Mouse (Mus musculus): Measurements from ENCODE around the gene Sfxn5. TPM values are rescaled to one million over a fixed set of nuclear protein-coding genes. Genes with fewer than 3 reads are reported as not detected.

Sfxn5 gene
- total and polyA plus RNA-seq, 3 experiments, result 1.8 to 3.0 TPM; not detected in 1

DNA sequence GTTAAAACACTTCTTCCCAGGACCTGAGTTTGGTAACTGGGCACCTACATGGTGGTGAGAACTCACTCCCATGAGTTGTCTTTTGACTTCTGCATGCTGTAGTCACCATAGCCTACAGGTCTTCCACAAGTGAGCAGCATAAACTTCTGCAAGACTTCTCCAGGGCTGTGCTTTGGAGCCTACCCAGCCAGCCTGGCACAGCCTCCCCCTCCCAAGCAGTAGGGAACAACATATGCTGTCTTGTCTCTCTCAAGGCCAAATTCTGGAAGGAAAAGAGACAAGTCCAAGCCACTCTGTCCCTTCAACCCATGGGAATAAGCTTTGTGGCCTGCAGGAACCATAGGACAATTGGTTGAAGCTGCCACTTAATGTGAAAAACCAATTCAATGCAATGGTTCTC lies 11.7 kb upstream of the Sfxn5 start:
- Histone ChIP-seq H3K9me3 (replicated peaks; ENCODE audit: insufficient read depth, low read length) (no peaks in the 10 kb centered on the region), H3K79me2 (ENCODE audit: control insufficient read depth, insufficient read depth, low read length, poor library complexity) (no peaks in the 10 kb centered on the region), H3K36me3 (ENCODE audit: control insufficient read depth in 1 of 2, insufficient read depth in 2 of 2, low read length in 2 of 2) (peaks cover 0 to 2% of the 10 kb centered on the region in 2 experiments; a peak in 1 of 4 replicates), H3K27me3 (ENCODE audit: control insufficient read depth in 1 of 2, insufficient read depth in 2 of 2, low read length in 2 of 2) (no peaks in the 10 kb centered on the region), H3K4me3 (ENCODE audit: control insufficient read depth in 1 of 2, insufficient read depth in 1 of 2, low read depth in 2 of 2, low read length in 2 of 2) (no peak overlapping the region), H3K9ac (ENCODE audit: control insufficient read depth, low read depth, low read length, poor library complexity, severe bottlenecking) (no peak overlapping the region), H3K4me1 (ENCODE audit: control insufficient read depth in 1 of 2, insufficient read depth in 2 of 2, low read length in 2 of 2) (peaks cover 2 to 6% of the 10 kb centered on the region in 2 experiments; a peak in 2 of 4 replicates), H3K27ac (ENCODE audit: control insufficient read depth, low read depth, low read length) (no peak overlapping the region)
- no peak for DNase-seq (ENCODE audit: low read depth, low spot score)
- TF ChIP-seq CHD2 (IDR thresholded peaks at IDR 0.05; ENCODE audit: low read length), result no peak
- no peak for TF ChIP-seq TCF12 (IDR thresholded peaks at IDR 0.05; ENCODE audit: low read depth, low read length)
- no peak for TF ChIP-seq USF1 (IDR thresholded peaks at IDR 0.05; ENCODE audit: low read depth, low read length)
- TF ChIP-seq POLR2A (IDR thresholded peaks at IDR 0.05; ENCODE audit: control insufficient read depth in 1 of 2, insufficient read depth in 1 of 2, low read depth in 1 of 2, low read length in 2 of 2, poor library complexity in 1 of 2), result no peak
- TF ChIP-seq ZKSCAN1 (IDR thresholded peaks at IDR 0.05; ENCODE audit: low read depth, low read length), result no peak
- TF ChIP-seq USF2 (IDR thresholded peaks at IDR 0.05; ENCODE audit: borderline replicate concordance in 1 of 2, insufficient read depth in 1 of 2, low read depth in 1 of 2, low read length in 2 of 2), result no peak
- no peak for TF ChIP-seq TBP (IDR thresholded peaks at IDR 0.05; ENCODE audit: low read depth, low read length)
- no peak for TF ChIP-seq TAL1 (IDR thresholded peaks at IDR 0.05; ENCODE audit: low read length)
- no peak for TF ChIP-seq NRF1 (IDR thresholded peaks at IDR 0.05; ENCODE audit: insufficient read depth, low read depth, low read length, poor library complexity, severe bottlenecking)
- TF ChIP-seq ZMIZ1 (IDR thresholded peaks at IDR 0.05; ENCODE audit: low read depth, low read length), result no peak
- TF ChIP-seq HCFC1 (IDR thresholded peaks at IDR 0.05; ENCODE audit: low read depth, low read length), result no peak
- no peak for TF ChIP-seq KAT2A (conservative IDR thresholded peaks at IDR 0.05; ENCODE audit: low read depth, low read length)
- no peak for TF ChIP-seq CTCF (IDR thresholded peaks at IDR 0.05 in 2 of 3, conservative IDR thresholded peaks at IDR 0.05 in 1 of 3; ENCODE audit: control insufficient read depth in 1 of 3, insufficient read depth in 1 of 3, low read depth in 2 of 3, low read length in 3 of 3, poor library complexity in 1 of 3, severe bottlenecking in 1 of 3)
- no peak for TF ChIP-seq JUND (IDR thresholded peaks at IDR 0.05; ENCODE audit: low read depth, low read length)
- TF ChIP-seq MYB (IDR thresholded peaks at IDR 0.05; ENCODE audit: low read depth, low read length), result no peak

DNA sequence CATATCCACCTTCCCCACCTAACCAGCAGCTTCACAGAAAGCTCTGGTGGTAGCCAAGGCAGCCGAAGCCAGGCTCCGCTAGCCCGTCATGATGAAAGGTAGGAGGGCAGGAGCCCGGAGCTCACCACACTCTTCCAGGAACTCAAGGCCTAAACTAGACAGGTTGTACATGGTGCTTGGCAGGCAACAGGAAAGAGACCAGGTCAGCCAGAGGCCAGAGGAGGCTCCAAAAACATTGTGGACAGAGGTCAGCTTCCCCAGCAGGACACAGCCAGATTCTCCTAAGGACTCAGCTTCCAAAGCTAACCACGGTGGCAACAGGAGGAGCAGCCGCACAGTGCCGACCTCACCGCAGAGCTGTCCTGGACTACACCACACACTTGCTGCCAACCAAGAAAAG lies 9.8 kb upstream of the Sfxn5 start:
- Histone ChIP-seq H3K9ac (ENCODE audit: control insufficient read depth, low read depth, low read length, poor library complexity, severe bottlenecking) (no peak overlapping the region), H3K79me2 (ENCODE audit: control insufficient read depth, insufficient read depth, low read length, poor library complexity) (no peaks in the 10 kb centered on the region), H3K4me3 (ENCODE audit: control insufficient read depth in 1 of 2, insufficient read depth in 1 of 2, low read depth in 2 of 2, low read length in 2 of 2) (no peak overlapping the region), H3K36me3 (ENCODE audit: control insufficient read depth in 1 of 2, insufficient read depth in 2 of 2, low read length in 2 of 2) (no peaks in the 10 kb centered on the region), H3K4me1 (ENCODE audit: control insufficient read depth in 1 of 2, insufficient read depth in 2 of 2, low read length in 2 of 2) (no peaks in the 10 kb centered on the region), H3K27ac (ENCODE audit: control insufficient read depth, low read depth, low read length) (no peak overlapping the region), H3K9me3 (replicated peaks; ENCODE audit: insufficient read depth, low read length) (no peaks in the 10 kb centered on the region), H3K27me3 (ENCODE audit: control insufficient read depth in 1 of 2, insufficient read depth in 2 of 2, low read length in 2 of 2) (no peaks in the 10 kb centered on the region)
- DNase-seq (ENCODE audit: low read depth, low spot score), result no peak
- TF ChIP-seq MEF2A (IDR thresholded peaks at IDR 0.05; ENCODE audit: extremely low read depth, insufficient replicate concordance, low read depth, low read length, poor library complexity, severe bottlenecking) (no peak), POLR2A (IDR thresholded peaks at IDR 0.05; ENCODE audit: control insufficient read depth in 1 of 2, insufficient read depth in 1 of 2, low read depth in 1 of 2, low read length in 2 of 2, poor library complexity in 1 of 2) (no peak), TCF12 (IDR thresholded peaks at IDR 0.05; ENCODE audit: low read depth, low read length) (no peak), EP300 (IDR thresholded peaks at IDR 0.05; ENCODE audit: low read depth in 1 of 2, low read length in 2 of 2) (no peak), ELF1 (IDR thresholded peaks at IDR 0.05; ENCODE audit: low read depth, low read length) (no peak), USF2 (IDR thresholded peaks at IDR 0.05; ENCODE audit: borderline replicate concordance in 1 of 2, insufficient read depth in 1 of 2, low read depth in 1 of 2, low read length in 2 of 2) (no peak), TAL1 (IDR thresholded peaks at IDR 0.05; ENCODE audit: low read length) (no peak), SMC3 (IDR thresholded peaks at IDR 0.05; ENCODE audit: low read depth, low read length) (no peak), CHD1 (IDR thresholded peaks at IDR 0.05; ENCODE audit: low read depth, low read length) (no peak), MXI1 (IDR thresholded peaks at IDR 0.05; ENCODE audit: low read depth, low read length) (no peak), MAZ (IDR thresholded peaks at IDR 0.05; ENCODE audit: low read depth, low read length) (no peak), ZKSCAN1 (IDR thresholded peaks at IDR 0.05; ENCODE audit: low read depth, low read length) (no peak), GABPA (IDR thresholded peaks at IDR 0.05; ENCODE audit: low read depth, low read length) (no peak)
